Mouse (Mus musculus) kidney, adult 9 months (tissue): Measurements from ENCODE around the gene Rnf181.

Source experiments
- DNase-seq: peaks from one replicate; pipeline ENCODE4 v3.0.0; 2022

The Rnf181 gene

GRCm38 (mm10) chr6:72358086-72358764, 8.5 kb downstream of the Rnf181 start:
- DNase-seq: no peak

- peak; percentile 44 for DNase-seq
These were observed 9.3 kb downstream of the Rnf181 start for GRCm38 (mm10) chr6:72357164-72358079.

- peak; percentile 74 for DNase-seq
These were observed 10.7 kb downstream of the Rnf181 start for GRCm38 (mm10) chr6:72356001-72356532.

GRCm38 (mm10) chr6:72355066-72355911, 11.5 kb downstream of the Rnf181 start, which contains the start of gene Tmem150a:
Gene Tmem150a (plus strand): TSS chr6:72355447.
- peak; percentile 93 for DNase-seq

GRCm38 (mm10) chr6:72354025-72354424, 12.7 kb downstream of the Rnf181 start:
- DNase-seq: peak; percentile 54

GRCm38 (mm10) chr6:72352636-72353405, 13.9 kb downstream of the Rnf181 start:
- peak; percentile 58 for DNase-seq

- peak; percentile 67 for DNase-seq
These were observed 16.5 kb downstream of the Rnf181 start for GRCm38 (mm10) chr6:72350214-72350613.

- DNase-seq: peak; percentile 63
These were observed 18.3 kb downstream of the Rnf181 start for GRCm38 (mm10) chr6:72348411-72348810.

- peak; percentile 98 for DNase-seq
These were observed 19.4 kb downstream of the Rnf181 start, which contains the start of gene 0610030E20Rik for GRCm38 (mm10) chr6:72347166-72347941. Gene 0610030E20Rik (plus strand): TSS chr6:72347317.

GRCm38 (mm10) chr6:72346261-72346660, 20.5 kb downstream of the Rnf181 start:
- peak; percentile 24 for DNase-seq

- no peak for DNase-seq
These were observed 21.1 kb downstream of the Rnf181 start for GRCm38 (mm10) chr6:72345633-72346032.

GRCm38 (mm10) chr6:72345074-72345567, 21.6 kb downstream of the Rnf181 start, which contains the start of gene Usp39:
Gene Usp39 (minus strand): TSS chr6:72345184.
- DNase-seq: peak; percentile 96

- no peak for DNase-seq
These were observed 22.2 kb downstream of the Rnf181 start for GRCm38 (mm10) chr6:72344396-72345073.

- peak; percentile 66 for DNase-seq
These were observed 26.3 kb downstream of the Rnf181 start for GRCm38 (mm10) chr6:72340481-72340880.

GRCm38 (mm10) chr6:72333111-72333510, 33.6 kb downstream of the Rnf181 start:
- no peak for DNase-seq

GRCm38 (mm10) chr6:72330133-72330532, 36.6 kb downstream of the Rnf181 start:
- DNase-seq: no peak

GRCm38 (mm10) chr6:72329019-72329418, 37.7 kb downstream of the Rnf181 start:
- no peak for DNase-seq

GRCm38 (mm10) chr6:72326274-72326673, 40.5 kb downstream of the Rnf181 start:
- peak; percentile 83 for DNase-seq

- no peak for DNase-seq
These were observed 42.8 kb downstream of the Rnf181 start for GRCm38 (mm10) chr6:72323786-72324508.
